Mouse (Mus musculus): Measurements from ENCODE around the gene Pkd1l1. TPM values are rescaled to one million over a fixed set of nuclear protein-coding genes. Genes with fewer than 3 reads are reported as not detected.

Pkd1l1 gene
- polyA plus RNA-seq, 1 experiment from 2014 or later, result 0.15 TPM

- ATAC-seq (replicated peaks; ENCODE audit: low FRiP score, low TSS enrichment, low read depth) (no peak), DNase-seq (ENCODE audit: low spot score) (no peak)
- Histone ChIP-seq H3K4me1 (replicated peaks; ENCODE audit: control insufficient read depth, insufficient read depth, low read length) (no peaks in the 10 kb centered on the region), H3K27ac (ENCODE audit: low read depth) (no peak overlapping the region), H3K36me3 (ENCODE audit: control insufficient read depth, insufficient read depth, low read length) (no peaks in the 10 kb centered on the region), H3K9ac (ENCODE audit: low read length) (no peak overlapping the region), H3K27me3 (replicated peaks; ENCODE audit: control insufficient read depth, insufficient read depth, low read length) (no peaks in the 10 kb centered on the region), H3K9me3 (ENCODE audit: control insufficient read depth, low read length) (no peaks in the 10 kb centered on the region), H3K4me3 (ENCODE audit: low read depth, low read length) (no peak overlapping the region), H3K4me2 (ENCODE audit: low read length) (no peak overlapping the region)
- WGBS, result 55% methylated on average over 3 of the region's 3 CpGs
Measured at GRCm38 (mm10) chr11:8804178-8804577, 168.9 kb downstream of the Pkd1l1 start.

GRCm38 (mm10) chr11:8797486-8797885 is 175.6 kb downstream of the Pkd1l1 start:
- Histone ChIP-seq H3K9ac (ENCODE audit: low read length) (no peak overlapping the region), H3K4me1 (replicated peaks; ENCODE audit: control insufficient read depth, insufficient read depth, low read length) (peaks cover 29% of the 10 kb centered on the region), H3K27me3 (replicated peaks; ENCODE audit: control insufficient read depth, insufficient read depth, low read length) (no peaks in the 10 kb centered on the region), H3K4me3 (ENCODE audit: low read depth, low read length) (no peak overlapping the region), H3K4me2 (ENCODE audit: low read length) (no peak overlapping the region), H3K36me3 (ENCODE audit: control insufficient read depth, insufficient read depth, low read length) (no peaks in the 10 kb centered on the region), H3K9me3 (ENCODE audit: control insufficient read depth, low read length) (no peaks in the 10 kb centered on the region), H3K27ac (ENCODE audit: low read depth) (0 out of 2 replicates have a peak overlapping the region, but pooled peaks have one; percentile 3)
- DNase-seq (ENCODE audit: low spot score) (no peak), ATAC-seq (replicated peaks; ENCODE audit: low FRiP score, low TSS enrichment, low read depth) (no peak)
- 22% methylated on average over 5 of the region's 5 CpGs for WGBS

- Histone ChIP-seq H3K4me2 (ENCODE audit: low read length) (no peak overlapping the region), H3K36me3 (ENCODE audit: control insufficient read depth, insufficient read depth, low read length) (no peaks in the 10 kb centered on the region), H3K27me3 (replicated peaks; ENCODE audit: control insufficient read depth, insufficient read depth, low read length) (no peaks in the 10 kb centered on the region), H3K27ac (ENCODE audit: low read depth) (no peak overlapping the region), H3K9ac (ENCODE audit: low read length) (no peak overlapping the region), H3K4me3 (ENCODE audit: low read depth, low read length) (no peak overlapping the region), H3K9me3 (ENCODE audit: control insufficient read depth, low read length) (no peaks in the 10 kb centered on the region), H3K4me1 (replicated peaks; ENCODE audit: control insufficient read depth, insufficient read depth, low read length) (peaks cover 41% of the 10 kb centered on the region)
- no peak for DNase-seq (ENCODE audit: low spot score)
- WGBS, result 69% methylated on average over 3 of the region's 3 CpGs
- ATAC-seq (replicated peaks; ENCODE audit: low FRiP score, low TSS enrichment, low read depth), result no peak
Measured at GRCm38 (mm10) chr11:8795031-8795430, 178.0 kb downstream of the Pkd1l1 start.

GRCm38 (mm10) chr11:8792146-8792545 is 180.9 kb downstream of the Pkd1l1 start:
- H3K4me3 ChIP-seq (ENCODE audit: low read depth, low read length), result no peak overlapping the region
- ATAC-seq (replicated peaks; ENCODE audit: low FRiP score, low TSS enrichment, low read depth) (no peak), DNase-seq (ENCODE audit: low spot score) (no peak)
- peaks cover 37% of the 10 kb centered on the region for H3K4me1 ChIP-seq (replicated peaks; ENCODE audit: control insufficient read depth, insufficient read depth, low read length)
- H3K9ac ChIP-seq (ENCODE audit: low read length), result no peak overlapping the region
- no peaks in the 10 kb centered on the region for H3K27me3 ChIP-seq (replicated peaks; ENCODE audit: control insufficient read depth, insufficient read depth, low read length)
- H3K36me3 ChIP-seq (ENCODE audit: control insufficient read depth, insufficient read depth, low read length), result no peaks in the 10 kb centered on the region
- 74% methylated on average over 2 of the region's 2 CpGs for WGBS
- H3K9me3 ChIP-seq (ENCODE audit: control insufficient read depth, low read length), result no peaks in the 10 kb centered on the region
- no peak overlapping the region for H3K27ac ChIP-seq (ENCODE audit: low read depth)
- no peak overlapping the region for H3K4me2 ChIP-seq (ENCODE audit: low read length)

DNA sequence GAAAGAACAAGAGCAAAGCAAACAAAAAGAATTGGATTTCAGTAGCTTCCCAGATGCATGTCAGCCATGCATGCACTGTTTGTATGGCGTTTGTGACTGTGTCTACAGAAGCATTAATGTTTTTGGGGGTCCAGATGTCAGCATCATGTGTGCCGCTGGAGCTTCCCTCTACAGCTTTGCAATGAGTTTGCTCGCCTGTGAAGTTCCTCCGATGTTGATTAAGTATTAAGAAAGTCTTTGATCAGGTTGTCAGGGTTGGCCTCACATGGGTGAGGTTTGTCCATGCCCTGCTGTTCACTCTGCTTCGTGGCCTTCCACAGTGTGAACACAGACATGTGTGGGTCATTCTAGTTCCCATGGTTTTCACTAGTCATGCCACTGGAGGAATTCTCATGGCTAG is 183.9 kb downstream of the Pkd1l1 start:
- no peaks in the 10 kb centered on the region for H3K27me3 ChIP-seq (replicated peaks; ENCODE audit: control insufficient read depth, insufficient read depth, low read length)
- H3K27ac ChIP-seq (ENCODE audit: low read depth), result peak overlapping the region; percentile 68
- WGBS, result 80% methylated on average over 5 of the region's 5 CpGs
- H3K36me3 ChIP-seq (ENCODE audit: control insufficient read depth, insufficient read depth, low read length), result no peaks in the 10 kb centered on the region
- H3K9me3 ChIP-seq (ENCODE audit: control insufficient read depth, low read length), result no peaks in the 10 kb centered on the region
- no peak overlapping the region for H3K9ac ChIP-seq (ENCODE audit: low read length)
- ATAC-seq (replicated peaks; ENCODE audit: low FRiP score, low TSS enrichment, low read depth) (no peak), DNase-seq (ENCODE audit: low spot score) (no peak)
- peaks cover 22% of the 10 kb centered on the region for H3K4me1 ChIP-seq (replicated peaks; ENCODE audit: control insufficient read depth, insufficient read depth, low read length)
- no peak overlapping the region for H3K4me3 ChIP-seq (ENCODE audit: low read depth, low read length)
- no peak overlapping the region for H3K4me2 ChIP-seq (ENCODE audit: low read length)

DNA sequence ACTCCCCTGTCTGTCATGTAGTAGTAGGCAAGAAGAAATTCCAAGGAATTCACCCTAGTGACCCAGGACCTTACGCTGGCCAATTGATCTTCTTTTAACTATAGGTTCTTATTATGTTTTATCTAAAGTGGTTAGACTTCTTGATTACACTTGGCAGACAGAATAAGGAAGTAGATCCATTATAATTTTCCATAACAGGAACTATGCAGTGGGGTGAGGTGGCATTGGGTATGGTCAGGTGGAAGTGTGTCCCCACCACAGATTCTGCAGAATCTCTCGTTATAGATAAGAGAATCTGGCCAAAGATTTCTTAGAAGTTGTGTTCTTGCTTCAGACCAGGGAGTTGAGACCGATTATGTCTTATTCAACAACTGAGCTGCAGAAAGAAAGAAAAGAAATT is 185.5 kb downstream of the Pkd1l1 start:
- peaks cover 29% of the 10 kb centered on the region for H3K4me1 ChIP-seq (replicated peaks; ENCODE audit: control insufficient read depth, insufficient read depth, low read length)
- no peaks in the 10 kb centered on the region for H3K27me3 ChIP-seq (replicated peaks; ENCODE audit: control insufficient read depth, insufficient read depth, low read length)
- peak overlapping the region; percentile 28; the same call in 1 of the 2 replicates for H3K27ac ChIP-seq (ENCODE audit: low read depth)
- H3K9me3 ChIP-seq (ENCODE audit: control insufficient read depth, low read length), result no peaks in the 10 kb centered on the region
- no peak overlapping the region for H3K4me3 ChIP-seq (ENCODE audit: low read depth, low read length)
- ATAC-seq (replicated peaks; ENCODE audit: low FRiP score, low TSS enrichment, low read depth) (no peak; the same call in 1 of the 2 replicates), DNase-seq (ENCODE audit: low spot score) (no peak)
- no peaks in the 10 kb centered on the region for H3K36me3 ChIP-seq (ENCODE audit: control insufficient read depth, insufficient read depth, low read length)
- 76% methylated on average over 3 of the region's 3 CpGs for WGBS
- H3K4me2 ChIP-seq (ENCODE audit: low read length), result no peak overlapping the region
- no peak overlapping the region for H3K9ac ChIP-seq (ENCODE audit: low read length)

- Histone ChIP-seq H3K27me3 (replicated peaks; ENCODE audit: control insufficient read depth, insufficient read depth, low read length) (no peaks in the 10 kb centered on the region), H3K4me2 (ENCODE audit: low read length) (no peak overlapping the region), H3K27ac (ENCODE audit: low read depth) (no peak overlapping the region), H3K36me3 (ENCODE audit: control insufficient read depth, insufficient read depth, low read length) (no peaks in the 10 kb centered on the region), H3K4me1 (replicated peaks; ENCODE audit: control insufficient read depth, insufficient read depth, low read length) (peaks cover 32% of the 10 kb centered on the region), H3K9ac (ENCODE audit: low read length) (no peak overlapping the region), H3K4me3 (ENCODE audit: low read depth, low read length) (no peak overlapping the region), H3K9me3 (ENCODE audit: control insufficient read depth, low read length) (no peaks in the 10 kb centered on the region)
- ATAC-seq (replicated peaks; ENCODE audit: low FRiP score, low TSS enrichment, low read depth), result no peak
- no peak for DNase-seq (ENCODE audit: low spot score)
- WGBS, result 80% methylated on average over 4 of the region's 4 CpGs
Measured at GRCm38 (mm10) chr11:8784413-8784812, 188.7 kb downstream of the Pkd1l1 start.

DNA sequence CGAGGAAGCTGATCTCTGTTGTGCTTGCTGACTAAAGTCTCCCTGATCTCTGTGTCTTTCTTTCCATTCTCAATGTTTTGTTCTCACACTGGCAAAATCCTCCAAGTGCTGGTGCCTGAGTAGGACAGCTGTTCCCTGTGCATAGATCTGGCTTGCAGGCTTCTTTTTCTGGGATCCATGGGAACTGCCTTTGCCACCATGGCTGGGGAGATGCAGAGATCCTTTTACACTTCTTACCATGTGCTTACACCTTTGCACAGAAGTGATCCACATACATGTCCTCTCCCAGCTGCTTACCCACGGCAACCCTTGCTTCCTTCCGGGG is 191.0 kb downstream of the Pkd1l1 start:
- Histone ChIP-seq H3K9ac (ENCODE audit: low read length) (no peak overlapping the region), H3K4me3 (ENCODE audit: low read depth, low read length) (no peak overlapping the region), H3K4me2 (ENCODE audit: low read length) (no peak overlapping the region), H3K27me3 (replicated peaks; ENCODE audit: control insufficient read depth, insufficient read depth, low read length) (no peaks in the 10 kb centered on the region), H3K4me1 (replicated peaks; ENCODE audit: control insufficient read depth, insufficient read depth, low read length) (peaks cover 24% of the 10 kb centered on the region), H3K9me3 (ENCODE audit: control insufficient read depth, low read length) (no peaks in the 10 kb centered on the region), H3K36me3 (ENCODE audit: control insufficient read depth, insufficient read depth, low read length) (no peaks in the 10 kb centered on the region), H3K27ac (ENCODE audit: low read depth) (peak overlapping the region; percentile 85)
- DNase-seq (ENCODE audit: low spot score) (no peak), ATAC-seq (replicated peaks; ENCODE audit: low FRiP score, low TSS enrichment, low read depth) (no peak)
- WGBS, result 37% methylated on average over 3 of the region's 3 CpGs

DNA sequence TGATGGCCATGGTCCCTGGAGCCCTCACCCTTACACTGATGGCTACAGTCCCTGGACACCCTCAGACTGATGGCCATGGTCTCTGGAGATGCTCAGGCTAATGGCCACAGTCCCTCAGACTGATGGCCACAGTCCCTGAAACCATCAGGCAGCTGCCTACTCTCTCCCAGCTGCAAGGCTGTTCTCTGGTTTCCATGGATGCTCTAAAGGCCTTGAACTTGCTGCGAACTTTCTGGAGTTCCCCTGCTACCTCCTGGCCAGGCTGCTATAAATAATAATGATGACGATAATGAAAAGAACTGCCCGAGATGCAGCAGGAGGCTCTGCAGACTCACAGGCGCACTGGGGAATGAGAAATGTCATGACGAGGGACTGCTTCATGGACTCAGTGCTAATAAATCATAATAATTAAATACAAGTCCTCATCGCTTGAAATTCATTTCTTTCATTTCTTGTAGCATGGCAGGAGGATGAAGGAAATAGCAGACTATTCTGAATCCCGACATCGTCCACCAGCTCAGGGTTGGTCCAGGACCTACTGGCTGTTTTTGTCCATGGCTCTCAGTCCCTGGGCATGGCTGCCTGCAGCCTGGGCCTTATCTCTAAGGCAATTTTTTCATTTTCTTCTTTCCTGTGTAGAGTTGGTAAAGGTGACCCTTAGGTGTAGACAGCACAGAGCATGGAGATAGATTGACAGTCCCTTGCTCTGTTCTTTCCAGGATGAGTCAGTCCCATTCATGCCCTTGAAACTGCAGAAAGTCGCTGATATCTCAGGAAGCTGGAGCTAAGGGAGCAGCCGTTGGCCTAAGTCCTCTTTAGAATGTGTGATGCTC is 191.5 kb downstream of the Pkd1l1 start:
- Histone ChIP-seq H3K4me1 (replicated peaks; ENCODE audit: control insufficient read depth, insufficient read depth, low read length) (peaks cover 24% of the 10 kb centered on the region), H3K9ac (ENCODE audit: low read length) (no peak overlapping the region), H3K27me3 (replicated peaks; ENCODE audit: control insufficient read depth, insufficient read depth, low read length) (no peaks in the 10 kb centered on the region), H3K4me2 (ENCODE audit: low read length) (no peak overlapping the region), H3K9me3 (ENCODE audit: control insufficient read depth, low read length) (no peaks in the 10 kb centered on the region), H3K27ac (ENCODE audit: low read depth) (peak overlapping the region; percentile 85), H3K36me3 (ENCODE audit: control insufficient read depth, insufficient read depth, low read length) (no peaks in the 10 kb centered on the region), H3K4me3 (ENCODE audit: low read depth, low read length) (no peak overlapping the region)
- 27% methylated on average over 10 of the region's 10 CpGs for WGBS
- DNase-seq (ENCODE audit: low spot score), result peak; percentile 62
- peak; percentile 87 for ATAC-seq (replicated peaks; ENCODE audit: low FRiP score, low TSS enrichment, low read depth)
